Mouse (Mus musculus): ENCODE measurements around the gene Pld2.
"Not testable (repeated sequence)": the region's sequence is repeated elsewhere in the genome, so short reads cannot be mapped to it uniquely, and the experiment has no call there.

Gene Pld2

DNA sequence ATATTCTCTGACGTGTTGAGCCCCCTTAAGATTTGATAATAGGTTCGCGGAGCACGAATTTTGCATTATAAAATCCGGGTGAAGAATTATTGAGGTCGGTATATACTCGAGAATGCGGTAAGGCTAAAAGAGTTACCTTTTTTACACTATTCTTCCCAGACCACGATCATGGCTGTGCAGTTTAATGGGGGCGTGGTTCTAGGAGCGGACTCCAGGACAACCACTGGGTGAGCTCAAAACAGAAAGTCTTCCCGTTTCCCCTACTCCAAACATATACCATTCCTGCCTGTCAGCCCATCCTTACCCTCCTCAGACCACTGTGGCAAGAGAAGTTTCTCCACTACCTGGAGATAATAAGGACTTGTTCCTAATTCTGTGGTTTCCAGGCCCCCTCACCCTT lies 14.1 kb upstream of the Pld2 start:
- DNase-seq (ENCODE audit: low spot score): no peak

DNA sequence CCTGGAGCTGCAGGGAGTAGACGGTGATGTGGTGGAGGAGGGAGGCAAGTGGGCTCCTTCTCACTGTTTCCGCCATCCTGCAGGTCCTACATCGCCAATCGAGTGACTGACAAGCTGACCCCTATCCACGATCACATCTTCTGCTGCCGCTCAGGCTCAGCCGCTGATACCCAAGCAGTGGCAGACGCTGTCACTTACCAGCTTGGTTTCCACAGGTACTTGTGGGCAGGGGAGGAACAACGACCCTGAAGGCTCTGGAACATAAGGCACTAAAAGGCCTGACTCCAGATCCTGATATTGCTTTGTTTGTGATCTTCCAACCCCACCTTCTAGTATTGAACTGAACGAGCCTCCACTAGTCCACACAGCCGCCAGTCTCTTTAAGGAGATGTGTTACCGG lies 13.7 kb upstream of the Pld2 start:
- DNase-seq (ENCODE audit: low spot score): no peak

DNA sequence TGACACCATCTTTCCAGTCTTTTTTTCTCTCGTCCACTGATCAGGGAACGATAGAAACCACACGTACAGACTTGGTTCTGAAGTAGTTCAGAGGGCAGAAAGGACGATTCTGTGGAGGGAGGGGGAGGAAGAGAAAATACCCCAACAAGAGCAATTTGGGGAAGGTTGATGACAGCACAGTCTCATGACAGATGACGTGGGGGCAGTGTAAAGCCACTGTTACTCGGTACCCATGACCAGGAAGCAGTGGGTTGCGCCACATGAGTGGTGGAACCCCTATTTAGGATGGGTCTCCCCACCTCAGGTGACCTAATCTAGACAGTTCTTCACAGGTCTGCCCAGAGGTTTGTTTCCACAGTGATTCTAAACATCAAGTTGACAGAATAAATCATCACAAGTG lies 11.3 kb upstream of the Pld2 start:
- DNase-seq (ENCODE audit: low spot score): no peak

DNA sequence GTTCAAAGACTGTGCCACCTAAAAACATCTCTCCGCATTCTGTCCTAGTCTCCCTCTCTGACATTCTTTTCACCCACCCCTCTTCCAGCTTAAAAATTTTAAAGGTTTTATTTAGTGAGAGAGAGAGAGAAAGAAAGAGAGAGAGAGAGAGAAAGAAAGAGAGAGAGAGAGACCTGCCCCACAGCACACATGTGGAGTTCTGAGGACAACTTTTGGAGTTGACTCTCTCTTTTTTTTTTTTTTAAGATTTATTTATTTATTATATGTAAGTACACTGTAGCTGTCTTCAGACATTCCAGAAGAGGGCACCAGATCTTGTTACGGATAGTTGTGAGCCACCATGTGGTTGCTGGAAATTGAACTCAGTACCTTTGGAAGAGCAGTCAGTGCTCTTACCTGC lies 8.8 kb upstream of the Pld2 start:
- DNase-seq (ENCODE audit: low spot score): not testable (repeated sequence)

DNA sequence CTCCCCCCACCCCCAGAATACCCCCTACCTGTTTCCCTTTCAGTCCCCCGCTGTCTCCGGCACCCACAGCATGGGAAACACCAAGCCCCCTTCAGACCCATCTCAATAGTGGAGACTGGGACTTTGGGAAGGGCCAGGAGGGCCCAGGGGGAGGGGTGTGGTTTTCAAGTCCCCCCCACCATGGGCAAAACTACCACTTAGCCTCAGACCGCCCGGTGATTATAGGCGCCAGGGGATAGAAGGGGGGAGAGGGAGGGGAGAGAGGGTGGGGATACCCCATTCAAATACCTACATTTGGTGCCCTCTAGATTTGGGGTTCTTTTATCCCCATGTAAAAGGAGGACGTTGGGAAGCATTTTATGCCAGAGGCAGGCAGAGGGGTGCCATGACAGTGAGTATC lies 7.0 kb upstream of the Pld2 start, which contains the start of gene Gm40193:
TSS of gene Gm40193 (minus strand) at position 101 of the 400 bp plus-strand sequence.
- DNase-seq (ENCODE audit: low spot score): no peak

DNA sequence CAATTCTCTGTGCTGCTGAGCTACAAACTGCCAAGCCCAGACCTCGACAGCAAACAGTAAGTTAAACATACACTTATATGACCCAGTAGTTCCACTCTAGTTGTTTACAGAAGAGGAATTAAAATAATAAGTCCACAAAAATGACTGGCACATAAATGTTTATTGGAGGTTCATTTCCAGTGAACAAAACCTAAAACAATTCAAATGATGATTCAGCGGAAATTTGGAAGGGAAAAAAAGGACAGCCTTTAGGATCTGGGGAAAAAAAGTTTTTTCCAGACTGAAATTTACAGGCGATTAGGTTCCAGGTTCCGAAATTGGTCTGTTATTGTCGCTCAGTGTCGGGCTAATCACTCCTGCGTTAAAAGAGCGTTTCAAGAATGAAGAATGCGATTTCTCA lies 441 bp upstream of the Pld2 start:
- DNase-seq (ENCODE audit: low spot score): no peak

DNA sequence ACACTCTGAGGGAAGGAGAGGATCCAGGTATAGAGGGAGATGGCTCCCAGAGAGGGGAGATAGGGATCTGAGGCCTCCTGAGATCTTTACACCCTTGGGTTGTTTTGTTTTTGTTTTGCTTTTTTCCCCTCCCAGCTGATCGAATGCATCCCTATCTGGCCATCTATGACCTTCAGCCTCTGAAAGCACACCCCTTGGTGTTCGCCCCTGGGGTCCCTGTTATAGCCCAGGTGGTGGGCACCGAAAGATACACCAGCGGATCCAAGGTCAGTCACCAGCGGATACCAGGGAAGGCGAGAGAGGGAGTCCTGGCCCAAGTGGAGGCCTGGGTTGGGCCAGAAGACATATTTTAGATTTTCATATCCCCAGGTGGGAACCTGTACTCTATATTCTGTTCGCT lies 1.1 kb downstream of the Pld2 start:
- DNase-seq (ENCODE audit: low spot score): no peak

DNA sequence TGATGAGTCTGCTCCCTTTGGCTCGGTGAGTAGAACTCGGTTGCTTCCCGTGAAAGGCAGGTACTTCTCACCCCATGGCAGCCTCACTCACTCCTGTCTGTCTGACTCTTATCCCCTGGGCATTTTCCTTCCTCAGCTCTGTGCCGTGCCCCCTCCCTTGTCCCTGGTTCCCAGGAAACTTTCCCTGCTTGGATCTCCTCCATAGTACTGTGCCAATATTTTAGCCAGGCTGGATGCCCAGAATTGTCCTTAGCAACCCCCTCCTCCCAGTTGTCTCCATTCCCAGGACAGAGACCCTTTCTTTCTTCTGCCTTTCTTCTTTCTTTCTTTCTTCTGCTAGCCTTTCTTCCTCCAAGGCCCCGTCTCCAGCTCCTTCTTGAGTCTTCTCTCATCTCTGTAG lies 1.6 kb downstream of the Pld2 start:
- no peak for DNase-seq (ENCODE audit: low spot score)

DNA sequence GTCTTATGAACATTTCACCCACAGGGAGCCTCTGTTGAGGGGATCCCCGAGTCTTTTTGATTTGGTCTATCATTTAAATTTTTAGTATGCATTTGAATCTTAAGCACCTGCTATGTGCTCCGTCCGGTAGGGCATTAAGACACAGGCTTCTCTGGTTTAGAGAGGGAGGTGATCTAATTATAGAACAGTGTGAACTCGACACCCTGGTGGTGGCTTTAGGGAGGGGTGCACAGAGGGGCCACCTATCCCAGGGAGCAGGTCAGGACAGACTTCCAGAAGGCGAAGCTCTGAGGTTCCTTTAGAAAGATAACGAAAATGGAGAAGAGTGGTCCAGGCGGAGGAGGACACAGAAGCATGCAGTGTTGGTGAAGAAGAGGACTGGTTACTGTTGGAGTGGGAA lies 4.6 kb downstream of the Pld2 start:
- DNase-seq (ENCODE audit: low spot score): no peak

DNA sequence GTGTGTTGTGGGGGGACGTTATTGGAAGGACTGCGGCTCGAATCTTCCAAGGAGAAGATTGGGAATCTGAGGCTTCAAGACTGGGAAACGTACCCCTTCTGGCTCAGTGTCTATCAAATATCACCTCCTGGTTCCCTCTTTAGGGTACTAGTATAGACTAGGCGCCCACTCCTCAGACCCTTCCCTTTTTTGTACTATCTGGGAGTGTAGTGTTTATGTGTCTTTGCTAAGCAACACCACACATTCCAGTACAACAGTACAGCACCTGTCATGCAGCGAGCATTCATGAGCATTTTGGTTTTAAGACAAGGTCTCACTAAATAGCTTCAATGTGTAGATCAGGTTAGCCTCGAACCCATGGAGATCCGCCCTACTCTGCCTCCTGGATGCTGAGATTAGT lies 11.7 kb downstream of the Pld2 start:
- no peak for DNase-seq (ENCODE audit: low spot score)

DNA sequence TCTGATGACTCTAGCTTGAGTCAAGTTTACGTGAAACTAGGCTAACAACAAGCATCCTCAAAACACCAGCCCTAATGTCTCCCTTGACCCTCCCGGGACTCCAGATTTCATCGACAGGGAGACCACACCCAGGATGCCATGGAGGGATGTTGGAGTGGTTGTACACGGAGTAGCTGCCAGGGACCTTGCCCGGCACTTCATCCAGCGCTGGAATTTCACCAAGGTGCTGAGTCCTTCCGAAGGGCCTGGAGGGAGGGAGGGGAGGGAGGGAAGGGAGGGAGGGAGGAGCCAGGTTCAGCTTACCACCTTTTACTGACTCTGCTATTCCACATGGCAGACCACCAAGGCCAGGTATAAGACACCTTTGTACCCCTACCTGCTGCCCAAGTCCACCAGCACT lies 14.1 kb downstream of the Pld2 start:
- no peak for DNase-seq (ENCODE audit: low spot score)

DNA sequence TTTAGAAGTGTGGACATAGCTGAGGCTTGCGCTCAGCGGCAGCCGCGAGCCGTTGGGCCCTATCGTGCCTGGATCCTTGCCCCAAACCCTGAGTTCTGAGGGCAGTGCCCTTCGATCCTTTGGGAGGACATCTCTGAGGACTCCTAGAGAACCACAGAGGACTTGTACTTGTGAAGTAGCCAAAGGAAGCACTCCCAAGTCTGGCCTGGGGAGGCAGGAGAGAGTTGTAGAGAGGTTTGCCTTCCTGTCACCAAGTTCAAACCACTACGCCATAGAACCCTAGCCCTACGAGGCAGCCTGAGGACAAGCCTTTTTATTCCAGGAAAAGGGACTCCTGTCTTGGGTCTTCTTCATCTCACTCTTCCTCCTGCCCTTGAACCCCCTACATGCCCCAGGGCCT lies 17.7 kb downstream of the Pld2 start:
- no peak for DNase-seq (ENCODE audit: low spot score)

DNA sequence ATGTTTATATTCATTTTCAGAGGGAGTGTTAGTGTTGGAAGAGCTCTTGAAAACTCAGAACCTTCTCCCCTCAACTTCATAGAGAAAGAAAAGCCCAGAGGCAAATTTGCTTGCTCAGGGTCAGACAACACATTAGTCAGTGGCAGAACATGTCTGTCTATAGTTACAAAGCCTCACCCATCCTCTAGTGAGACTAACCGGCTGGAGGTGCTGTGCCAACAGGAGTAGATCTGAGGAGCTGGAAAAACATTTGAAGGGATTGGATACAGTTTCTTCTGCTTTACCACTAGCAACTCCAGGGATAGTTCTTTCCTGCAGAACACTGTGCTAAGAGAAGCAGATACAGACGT lies 22.0 kb downstream of the Pld2 start:
- no peak for DNase-seq (ENCODE audit: low spot score)

DNA sequence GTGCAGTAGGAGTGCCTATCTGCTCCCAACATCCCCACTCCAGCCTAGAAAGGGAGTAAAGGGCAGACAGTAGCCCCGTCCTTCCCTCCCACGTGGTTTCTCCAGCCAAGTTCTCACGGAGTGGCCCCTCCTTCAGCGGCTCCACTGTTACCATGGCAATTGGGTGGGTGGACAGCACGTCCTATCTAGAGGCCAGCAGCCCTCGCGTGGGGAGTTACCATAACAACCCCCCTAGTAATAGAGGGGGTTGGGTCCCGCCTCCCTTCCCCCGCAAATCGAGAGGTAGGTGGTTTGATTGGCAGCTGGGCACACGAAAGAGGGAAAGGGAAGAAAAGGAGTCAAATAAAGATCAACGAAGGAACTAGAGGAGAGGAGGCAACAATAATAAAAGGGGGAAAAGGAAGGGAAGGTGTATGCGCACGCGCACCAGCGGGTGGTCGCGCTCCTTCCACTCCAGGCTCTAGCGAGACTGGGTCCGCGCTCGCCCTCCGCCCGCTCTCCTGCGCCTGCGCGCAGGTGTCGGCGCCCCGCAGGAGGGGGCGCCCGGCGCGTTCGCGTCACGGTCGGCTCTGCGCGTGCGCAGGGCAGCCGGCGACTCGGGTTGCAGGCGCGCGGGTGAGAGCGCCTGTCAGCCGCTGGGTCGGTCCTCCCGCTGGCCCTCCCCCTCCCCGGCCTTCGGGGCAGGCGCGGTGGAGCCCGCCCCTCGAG lies 22.6 kb downstream of the Pld2 start, which contains the start of gene Mink1:
TSS of gene Mink1 (plus strand) at position 595 of the 708 bp plus-strand sequence.
- DNase-seq (ENCODE audit: low spot score): peak; percentile 93

DNA sequence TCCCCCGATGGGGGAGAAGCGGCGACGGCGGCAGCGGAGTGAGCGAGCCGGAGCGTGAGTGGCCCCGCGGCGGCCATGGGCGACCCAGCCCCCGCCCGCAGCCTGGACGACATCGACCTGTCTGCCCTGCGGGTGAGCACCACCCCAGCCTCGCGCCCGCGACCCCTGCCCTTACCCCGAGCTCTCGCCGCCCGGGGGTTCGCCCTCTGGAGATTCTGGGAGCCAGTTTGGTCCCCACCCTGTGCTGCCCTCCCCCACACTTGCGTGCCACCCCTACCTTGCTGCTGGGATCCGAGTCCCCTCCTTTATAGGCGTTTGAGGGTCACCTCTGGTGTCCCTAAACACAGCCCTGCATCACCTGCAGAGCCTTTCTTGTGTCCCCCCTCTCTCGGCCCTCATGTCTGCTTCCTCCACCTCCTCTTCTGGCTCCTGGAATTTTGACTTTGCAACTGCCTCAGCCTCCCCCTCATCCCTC lies 23.2 kb downstream of the Pld2 start:
- DNase-seq (ENCODE audit: low spot score): no peak

DNA sequence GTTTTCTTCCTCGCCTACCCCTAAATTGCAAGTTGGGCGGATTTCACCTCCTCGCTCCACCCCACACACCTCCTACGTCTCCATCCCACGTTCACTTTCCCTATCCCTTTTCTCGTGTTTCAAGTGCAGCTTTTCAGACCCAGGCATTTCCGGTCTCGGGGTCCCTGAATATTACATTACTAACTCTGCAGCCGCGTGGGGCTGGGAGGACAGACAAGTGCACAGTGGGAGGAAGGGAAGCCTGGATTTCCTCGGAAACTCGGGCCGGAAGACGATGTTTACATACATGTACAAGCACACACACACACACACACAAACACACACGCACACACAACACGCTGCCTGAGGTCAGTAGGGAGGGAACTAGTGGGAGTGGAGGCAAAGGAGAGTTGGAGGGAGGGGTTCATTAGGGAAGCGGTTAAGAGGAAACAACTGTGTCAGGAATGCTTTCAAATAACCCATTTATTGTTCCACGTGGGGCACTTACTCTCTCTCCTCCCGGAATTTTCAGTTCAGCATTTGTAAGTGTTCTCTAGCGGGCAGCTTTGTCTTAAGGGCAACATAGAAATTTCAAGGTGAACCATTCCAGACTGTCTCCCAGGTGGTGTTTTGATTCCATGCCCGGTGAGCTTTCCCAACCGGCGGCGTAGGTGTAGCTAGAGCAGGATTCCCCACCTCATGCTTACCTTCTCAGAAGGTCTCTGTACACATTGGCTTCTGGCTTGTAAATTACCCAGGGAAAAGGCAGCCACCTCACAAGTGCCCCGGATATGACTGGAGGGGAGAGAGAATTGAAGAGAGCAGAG lies 23.8 kb downstream of the Pld2 start:
- DNase-seq (ENCODE audit: low spot score): peak; percentile 14

DNA sequence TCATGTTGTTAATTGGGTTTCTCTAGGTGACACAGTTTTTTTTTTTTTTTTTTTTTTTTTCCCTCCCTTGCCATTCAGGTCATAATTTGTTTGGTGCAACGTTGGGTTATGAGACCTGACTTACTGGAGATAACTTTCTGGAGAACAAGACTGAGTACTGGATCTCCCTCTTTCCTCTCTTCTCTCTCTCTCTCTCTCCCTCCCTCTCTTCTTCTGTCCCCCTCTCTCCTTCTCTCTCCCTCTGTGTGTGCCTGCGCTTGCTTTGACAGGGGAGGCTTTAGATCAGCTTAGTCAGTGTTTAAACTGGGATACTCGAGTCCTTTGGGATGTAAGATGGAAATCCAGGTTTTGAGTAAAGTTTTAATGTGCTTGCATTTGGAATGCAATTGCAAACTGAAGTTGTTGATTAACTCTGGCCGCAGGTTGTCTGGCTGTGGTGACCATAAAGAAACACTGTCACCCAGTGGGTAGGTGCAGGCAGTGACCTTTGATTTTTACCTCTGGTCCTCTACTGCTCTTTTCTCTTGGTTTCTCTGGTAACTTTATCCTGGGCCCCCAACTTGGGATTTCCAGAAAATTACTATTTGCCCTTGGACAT lies 24.5 kb downstream of the Pld2 start:
- no peak for DNase-seq (ENCODE audit: low spot score)

DNA sequence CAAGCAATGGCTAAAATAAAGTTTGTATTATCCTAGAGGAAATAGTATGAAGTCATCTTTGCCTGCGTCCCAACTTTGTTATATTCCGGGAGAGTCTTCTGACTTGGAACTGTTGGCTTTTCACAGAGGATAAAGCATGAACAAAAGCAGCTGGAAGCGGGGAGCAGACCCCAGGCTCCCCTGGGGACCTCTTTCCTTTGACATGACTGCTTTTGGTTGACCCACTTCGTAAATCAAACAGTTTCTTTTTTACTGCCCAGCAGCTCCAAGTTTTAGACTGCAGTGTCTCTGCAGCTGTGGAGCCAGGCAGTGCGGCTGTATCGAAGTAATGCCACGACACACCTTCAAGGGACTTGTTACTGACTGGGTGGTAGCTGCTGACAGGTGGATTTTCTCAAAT lies 26.7 kb downstream of the Pld2 start:
- no peak for DNase-seq (ENCODE audit: low spot score)

DNA sequence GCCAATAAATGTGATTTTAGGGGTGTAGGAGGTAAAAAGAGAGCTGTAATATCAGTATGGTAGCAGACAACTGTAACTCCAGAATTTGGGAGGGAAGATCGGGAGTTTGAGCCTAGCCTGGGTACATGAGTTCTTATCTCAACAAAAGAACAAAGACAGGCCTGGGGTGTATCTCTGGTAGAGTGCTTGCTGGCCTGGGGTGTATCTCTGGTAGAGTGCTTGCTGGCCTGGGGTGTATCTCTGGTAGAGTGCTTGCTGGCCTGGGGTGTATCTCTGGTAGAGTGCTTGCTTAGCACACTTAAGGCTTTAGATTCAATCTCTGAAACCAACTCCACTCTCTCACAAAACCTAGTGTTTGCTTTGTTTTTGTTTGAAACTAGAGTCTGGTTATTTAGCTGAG lies 30.8 kb downstream of the Pld2 start:
- DNase-seq (ENCODE audit: low spot score): not testable (repeated sequence)

DNA sequence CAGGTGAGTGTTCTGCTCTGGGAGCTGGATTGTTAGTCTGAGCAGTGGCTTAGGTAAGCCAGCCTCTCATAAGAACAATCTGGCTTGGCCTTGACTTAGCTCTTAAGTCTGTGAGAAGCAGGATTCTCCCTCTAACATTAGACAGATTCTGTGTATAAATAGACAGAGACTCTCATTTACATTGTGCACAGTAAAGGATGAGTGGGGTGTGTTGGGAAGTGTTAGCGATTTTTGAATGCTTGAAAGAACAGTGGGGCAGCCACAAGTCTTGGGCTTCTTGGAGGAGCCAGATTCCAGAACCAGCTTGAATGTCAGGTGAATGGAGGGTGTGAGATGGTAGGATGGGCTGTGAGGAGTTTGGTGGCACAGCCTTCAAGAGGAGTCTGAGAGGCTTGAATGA lies 31.8 kb downstream of the Pld2 start:
- no peak for DNase-seq (ENCODE audit: low spot score)

DNA sequence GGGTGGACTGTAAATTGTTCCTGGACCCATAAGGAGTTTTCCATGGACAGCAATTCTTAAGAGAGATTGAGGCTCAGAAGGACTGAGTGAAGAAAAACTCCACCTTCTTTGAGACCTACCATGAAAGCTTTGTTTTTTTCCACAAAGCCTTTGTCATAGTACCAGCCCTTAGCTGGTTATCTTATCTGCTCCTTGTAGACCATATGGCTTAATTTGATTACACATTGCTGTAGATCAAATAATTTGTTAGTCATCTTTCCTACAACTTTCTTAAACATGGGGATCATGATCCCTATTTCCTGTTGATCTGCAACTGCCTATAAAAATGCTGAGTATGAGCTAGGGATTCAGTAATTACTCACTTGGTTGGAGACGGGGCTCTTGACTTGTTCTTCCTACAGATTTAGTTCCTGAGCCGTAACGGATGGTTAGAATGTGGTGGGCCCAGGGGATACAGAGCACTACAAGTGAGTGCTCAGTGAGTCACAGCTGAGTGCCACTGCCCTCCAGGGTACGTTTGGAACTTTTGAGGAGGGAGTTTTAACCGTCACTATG lies 32.6 kb downstream of the Pld2 start:
- DNase-seq (ENCODE audit: low spot score): no peak

DNA sequence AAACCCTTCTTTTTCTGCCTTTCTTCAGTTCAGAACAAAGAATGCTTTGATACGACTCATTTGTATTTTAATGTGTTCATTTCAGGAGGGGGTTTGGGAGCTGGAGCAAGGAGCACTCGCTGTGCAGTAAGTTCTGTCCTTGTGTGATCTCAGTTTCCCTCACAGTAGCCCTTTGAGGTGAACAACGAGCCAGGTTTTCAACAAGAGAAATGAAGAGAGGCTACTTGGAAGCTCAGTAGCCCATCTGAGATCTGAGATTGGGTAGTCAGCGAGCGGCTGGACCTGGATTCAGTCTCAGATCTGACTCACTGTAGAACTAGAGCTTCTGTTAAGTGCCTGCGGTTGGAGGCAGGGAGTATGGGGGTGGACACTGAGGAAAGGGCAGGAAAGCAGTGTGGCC lies 34.0 kb downstream of the Pld2 start:
- no peak for DNase-seq (ENCODE audit: low spot score)

DNA sequence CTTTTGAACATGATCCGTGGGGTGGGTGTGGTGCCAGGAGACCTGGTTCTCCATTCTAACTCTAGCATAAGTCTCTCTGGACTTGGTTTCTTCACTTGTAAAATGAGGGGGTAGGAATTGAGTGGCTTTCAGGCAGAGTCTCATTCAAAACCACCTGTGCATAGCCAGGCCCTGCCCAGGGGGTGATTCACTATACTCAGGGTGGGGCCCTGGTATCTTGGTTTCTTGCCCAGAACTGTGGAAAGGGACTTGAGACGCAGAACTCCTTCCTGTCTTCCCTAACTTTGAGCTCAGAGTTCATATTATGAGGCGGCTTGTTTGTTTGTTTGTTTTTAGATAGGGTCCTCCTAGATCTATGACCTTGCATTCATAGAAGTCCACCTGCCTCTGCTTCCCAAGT lies 37.3 kb downstream of the Pld2 start:
- DNase-seq (ENCODE audit: low spot score): no peak
